In the genomic region with DNA sequence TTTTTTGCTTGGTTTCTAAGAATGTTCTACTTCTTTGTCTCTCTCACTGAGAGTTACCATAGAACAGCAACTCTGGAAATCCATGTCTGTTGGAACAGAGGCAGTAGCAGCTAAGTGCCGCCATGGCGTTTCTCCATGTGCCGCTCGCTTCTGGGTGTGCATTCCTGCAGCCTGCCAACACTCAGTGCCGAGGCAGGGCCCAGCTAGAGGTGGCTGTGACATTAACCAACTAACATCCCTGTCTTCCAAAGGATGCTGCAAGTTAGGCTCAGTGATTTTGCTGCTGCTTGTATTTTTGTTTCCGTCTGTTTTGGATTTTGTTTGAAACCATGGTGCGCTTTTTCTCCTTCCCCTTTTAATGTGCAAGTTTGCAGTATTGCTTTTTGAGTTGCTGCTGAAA, we compare ENCODE assay signal across 13 mouse cellular contexts.
DNase-seq lines count a peak whose midpoint lies in the region; ATAC-seq and TF ChIP-seq lines count a peak whose summit lies in the region.
"Had no signal": no experiment of that assay in that cellular context is flagged by ENCODE, and none has a peak within 500 bp of the region (broad histone marks: within the 10 kb centered on the region; RNA-seq: fewer than 3 reads in every experiment).

No protein-coding gene starts in this region.

- H3K27me3 ChIP-seq in heart, postnatal 0 days (ENCODE audit: control insufficient read depth, insufficient read depth, low read length), result no peaks in the 10 kb centered on the region
- no peaks in the 10 kb centered on the region for H3K27me3 ChIP-seq in kidney, embryonic 15.5 days
- H3K27me3 ChIP-seq: embryonic facial prominence, embryonic 13.5 days had no signal

- peak overlapping the region; percentile 1; the same call in 1 of the 2 replicates for H3K4me3 ChIP-seq in gastrocnemius, adult 2 months
- H3K4me3 ChIP-seq in heart, postnatal 0 days (ENCODE audit: low read depth, low read length), result no peak overlapping the region
- no peak overlapping the region for H3K4me3 ChIP-seq in kidney, embryonic 15.5 days (replicated peaks)
- H3K4me3 ChIP-seq: embryonic facial prominence, embryonic 13.5 days had no signal

- H3K36me3 ChIP-seq in heart, postnatal 0 days (replicated peaks; ENCODE audit: control insufficient read depth, insufficient read depth, low read length), result peaks cover 9% of the 10 kb centered on the region; the same call in 1 of the 2 replicates
- H3K36me3 ChIP-seq in kidney, embryonic 15.5 days, result peaks cover 27% of the 10 kb centered on the region

- ATAC-seq in heart, postnatal 0 days (ENCODE audit: insufficient read depth, low read depth), result peak; percentile 86
- ATAC-seq in kidney, embryonic 15.5 days (replicated peaks; ENCODE audit: low FRiP score), result no peak
- ATAC-seq: intestine, postnatal 0 days had no signal

- DNase-seq in gastrocnemius, adult 18-20 months (ENCODE audit: low spot score), result peak; percentile 58
- DNase-seq in gastrocnemius, postnatal 4 days (ENCODE audit: low spot score in 2 of 2), result no peak
- peak; percentile 81 for DNase-seq in gastrocnemius, adult 2 months
- peak; percentile 54 for DNase-seq in heart, adult 8-10 months (ENCODE audit: low spot score)
- peak; percentile 71 for DNase-seq in heart, postnatal 0 days (ENCODE audit: low spot score)
- no peak for DNase-seq in layer of hippocampus, adult 8-10 months (ENCODE audit: low spot score in 2 of 2)
- no peak for DNase-seq in kidney, postnatal 4 days
- DNase-seq: kidney, postnatal 14 days; midbrain, embryonic 14.5 days; right cerebral cortex, postnatal 25 days had no signal

- intact Hi-C loops in gastrocnemius, adult 2 months (cut with DNase I), result loop anchor here (10.0 kb wide), 1 partner anchor 477 kb away; no protein-coding TSS in a partner anchor

- WGBS in heart, postnatal 0 days, result 38% methylated on average over 7 of the region's 7 CpGs
- 92% methylated on average over 7 of the region's 7 CpGs for WGBS in kidney, embryonic 15.5 days

- H3K9me3 ChIP-seq in heart, postnatal 0 days (replicated peaks; ENCODE audit: control insufficient read depth, low read length), result no peaks in the 10 kb centered on the region
- H3K9me3 ChIP-seq in kidney, embryonic 15.5 days (replicated peaks), result no peaks in the 10 kb centered on the region
- H3K9me3 ChIP-seq: embryonic facial prominence, embryonic 13.5 days had no signal

- H3K27ac ChIP-seq in gastrocnemius, adult 2 months, result peak overlapping the region; percentile 52; the same call in 1 of the 2 replicates
- peak overlapping the region; percentile 44 for H3K27ac ChIP-seq in heart, postnatal 0 days (ENCODE audit: low read depth)
- no peak overlapping the region for H3K27ac ChIP-seq in kidney, embryonic 15.5 days
- H3K27ac ChIP-seq: embryonic facial prominence, embryonic 13.5 days had no signal

- H3K9ac ChIP-seq in heart, postnatal 0 days (replicated peaks; ENCODE audit: low read depth, low read length), result no peak overlapping the region
- no peak overlapping the region for H3K9ac ChIP-seq in kidney, embryonic 15.5 days
- H3K9ac ChIP-seq: embryonic facial prominence, embryonic 13.5 days had no signal

- H3K4me1 ChIP-seq in heart, postnatal 0 days (ENCODE audit: control insufficient read depth, insufficient read depth), result peaks cover 11% of the 10 kb centered on the region
- no peaks in the 10 kb centered on the region for H3K4me1 ChIP-seq in kidney, embryonic 15.5 days
- H3K4me1 ChIP-seq: embryonic facial prominence, embryonic 13.5 days had no signal

- TF ChIP-seq CTCF in gastrocnemius, adult 2 months (IDR thresholded peaks at IDR 0.05), result no peak; the same call in 1 of the 2 replicates
- no peak for TF ChIP-seq CTCF in heart, postnatal 0 days (IDR thresholded peaks at IDR 0.05; ENCODE audit: low read depth)

- H3K4me2 ChIP-seq in heart, postnatal 0 days (ENCODE audit: low read depth, low read length), result no peak overlapping the region
- H3K4me2 ChIP-seq in kidney, embryonic 15.5 days, result no peak overlapping the region
- H3K4me2 ChIP-seq: embryonic facial prominence, embryonic 13.5 days had no signal

- no peak for TF ChIP-seq EP300 in heart, postnatal 0 days (IDR thresholded peaks at IDR 0.05; ENCODE audit: low read depth)

Comparison
In these comparisons a context has a peak if more than half of its experiments do, and no peak if none do; other contexts are left out.
1. DNase-seq: peak in gastrocnemius, adult 18-20 months (single experiment), gastrocnemius, adult 2 months (single experiment), heart, adult 8-10 months (single experiment) and heart, postnatal 0 days (single experiment); none in gastrocnemius, postnatal 4 days (0 of 2), layer of hippocampus, adult 8-10 months (0 of 2) and kidney, postnatal 4 days (0 of 2).